Mouse (Mus musculus): ENCODE results near the gene Apbb1ip.

The Apbb1ip gene

GRCm38 (mm10) chr2:22773549-22774180 is at the start of gene Apbb1ip:
Gene Apbb1ip (plus strand): TSS chr2:22774094.
- no peak for DNase-seq

GRCm38 (mm10) chr2:22727113-22727512 is 46.8 kb upstream of the Apbb1ip start:
- no peak for DNase-seq

DNA sequence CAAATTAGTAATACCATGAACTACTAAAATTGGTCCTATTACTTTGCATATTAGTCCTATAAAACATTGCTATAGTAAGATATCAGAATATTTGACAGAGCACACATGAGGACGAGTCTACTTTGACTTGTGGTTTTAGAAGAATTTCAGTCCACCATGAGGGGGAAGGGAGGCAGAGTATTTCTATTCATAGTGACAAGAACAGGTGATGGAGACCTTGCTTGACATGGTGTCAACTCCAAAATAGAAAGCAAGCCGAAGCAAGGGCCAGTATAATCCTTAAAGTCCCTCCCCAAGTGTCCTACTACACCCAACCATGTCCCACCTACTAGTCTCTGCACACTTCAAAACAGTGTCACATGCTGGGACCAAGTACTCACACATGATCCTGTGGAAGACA is 37.8 kb upstream of the Apbb1ip start:
- no peak for DNase-seq

GRCm38 (mm10) chr2:22739369-22739768 is 34.5 kb upstream of the Apbb1ip start:
- DNase-seq: no peak

GRCm38 (mm10) chr2:22740441-22740840 is 33.5 kb upstream of the Apbb1ip start:
- no peak for DNase-seq

GRCm38 (mm10) chr2:22741222-22741621 is 32.7 kb upstream of the Apbb1ip start:
- peak; percentile 17 to 18 for DNase-seq

GRCm38 (mm10) chr2:22744121-22744761 is 29.7 kb upstream of the Apbb1ip start:
- no peak for DNase-seq

GRCm38 (mm10) chr2:22744876-22745275 is 29.0 kb upstream of the Apbb1ip start:
- DNase-seq: no peak

GRCm38 (mm10) chr2:22746785-22747184 is 27.1 kb upstream of the Apbb1ip start:
- DNase-seq: no peak

DNA sequence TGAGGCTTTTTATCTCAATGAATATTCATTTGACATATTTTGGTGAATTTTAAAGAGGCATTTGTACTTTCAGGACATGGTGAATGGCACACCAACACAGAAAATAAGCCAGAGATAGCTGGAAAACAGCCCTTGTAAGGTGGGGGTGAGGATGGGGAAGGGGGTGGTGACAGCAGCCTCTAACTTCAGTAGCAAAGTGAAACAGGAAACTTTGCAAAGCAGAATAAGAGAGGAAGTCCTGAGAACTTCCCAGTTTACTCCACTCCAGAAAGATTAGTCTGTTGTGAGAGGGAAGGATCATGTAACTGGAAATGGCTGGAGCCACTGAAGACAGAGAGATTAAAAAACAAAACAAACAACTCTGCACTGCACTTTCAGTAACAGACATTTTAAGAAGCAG is 26.0 kb upstream of the Apbb1ip start:
- no peak for DNase-seq

DNA sequence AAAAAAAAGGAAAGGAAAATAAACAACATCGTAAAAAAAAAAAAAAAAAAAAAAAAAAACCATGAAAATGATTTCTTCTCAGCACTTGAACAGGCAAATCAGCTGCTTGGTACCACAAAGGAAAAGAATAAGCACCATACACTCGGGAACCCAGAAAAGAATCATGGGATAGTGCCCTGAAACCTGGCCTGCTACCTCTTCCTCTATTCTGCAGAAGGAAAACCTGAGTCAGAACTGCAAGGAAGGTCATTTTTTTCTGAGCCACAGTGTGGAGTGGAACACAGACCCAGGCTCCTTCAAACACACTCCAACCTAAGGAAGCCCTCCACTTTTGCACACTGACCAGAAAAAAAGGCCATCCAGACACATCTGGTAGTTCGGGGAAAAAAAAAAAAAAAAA is 24.1 kb upstream of the Apbb1ip start:
- no peak for DNase-seq

DNA sequence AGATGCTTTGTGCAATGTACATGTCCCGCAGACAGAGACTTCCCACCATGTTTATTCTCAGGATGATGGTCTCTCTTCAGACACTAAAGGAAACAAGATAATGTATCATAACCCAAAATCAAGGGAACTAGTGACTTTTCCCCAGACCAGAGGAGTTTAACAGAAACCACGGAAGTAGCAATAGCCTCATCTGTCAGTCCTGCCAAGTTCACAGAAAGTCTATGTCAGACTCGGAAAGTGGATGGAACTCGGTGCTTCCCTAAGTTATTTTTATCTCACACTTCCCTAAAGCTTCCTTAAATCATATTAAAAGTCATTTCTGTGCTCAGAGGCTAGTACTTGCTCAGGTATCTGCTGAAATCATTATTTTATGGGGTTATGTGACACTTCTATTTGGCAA is 21.4 kb upstream of the Apbb1ip start:
- DNase-seq: no peak

- no peak for DNase-seq
Measured at GRCm38 (mm10) chr2:22753461-22754075, 20.3 kb upstream of the Apbb1ip start.

GRCm38 (mm10) chr2:22754222-22754824 is 19.6 kb upstream of the Apbb1ip start:
- DNase-seq: no peak

GRCm38 (mm10) chr2:22755561-22755960 is 18.3 kb upstream of the Apbb1ip start:
- DNase-seq: no peak

DNA sequence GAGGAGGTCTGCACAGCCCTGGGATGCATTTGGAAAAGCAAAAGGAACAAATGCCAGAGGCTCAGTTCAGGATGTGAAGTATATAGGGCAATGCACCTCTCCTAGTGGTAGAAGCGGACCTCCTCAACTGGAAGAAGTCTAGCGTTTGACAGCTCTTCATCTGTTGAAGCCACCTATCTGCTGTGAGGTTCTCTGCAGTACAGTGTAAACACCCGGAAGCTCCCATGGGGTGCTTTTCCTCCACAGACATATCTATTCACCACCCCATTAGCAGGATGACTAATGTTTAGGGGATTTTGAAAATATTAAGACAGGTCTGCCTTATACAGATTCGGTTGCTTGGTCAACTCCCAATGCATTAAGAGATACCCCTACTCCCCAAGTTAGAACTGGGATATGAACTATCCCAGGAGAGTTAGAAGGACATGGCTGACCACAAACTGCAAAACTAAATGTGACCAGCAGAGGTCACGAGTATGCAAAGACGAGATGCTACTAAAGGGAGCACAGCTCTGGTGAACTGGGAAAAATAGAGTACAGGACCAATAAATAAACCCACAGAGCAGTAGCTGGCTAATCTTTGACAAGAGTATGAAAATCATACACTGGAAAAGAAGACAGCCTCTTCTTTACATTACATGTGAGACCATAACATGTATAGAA is 15.5 kb upstream of the Apbb1ip start:
- peak; percentile 60 to 67 for DNase-seq

GRCm38 (mm10) chr2:22760452-22760851 is 13.4 kb upstream of the Apbb1ip start:
- DNase-seq: no peak

GRCm38 (mm10) chr2:22761103-22761521 is 12.8 kb upstream of the Apbb1ip start:
- no peak for DNase-seq

DNA sequence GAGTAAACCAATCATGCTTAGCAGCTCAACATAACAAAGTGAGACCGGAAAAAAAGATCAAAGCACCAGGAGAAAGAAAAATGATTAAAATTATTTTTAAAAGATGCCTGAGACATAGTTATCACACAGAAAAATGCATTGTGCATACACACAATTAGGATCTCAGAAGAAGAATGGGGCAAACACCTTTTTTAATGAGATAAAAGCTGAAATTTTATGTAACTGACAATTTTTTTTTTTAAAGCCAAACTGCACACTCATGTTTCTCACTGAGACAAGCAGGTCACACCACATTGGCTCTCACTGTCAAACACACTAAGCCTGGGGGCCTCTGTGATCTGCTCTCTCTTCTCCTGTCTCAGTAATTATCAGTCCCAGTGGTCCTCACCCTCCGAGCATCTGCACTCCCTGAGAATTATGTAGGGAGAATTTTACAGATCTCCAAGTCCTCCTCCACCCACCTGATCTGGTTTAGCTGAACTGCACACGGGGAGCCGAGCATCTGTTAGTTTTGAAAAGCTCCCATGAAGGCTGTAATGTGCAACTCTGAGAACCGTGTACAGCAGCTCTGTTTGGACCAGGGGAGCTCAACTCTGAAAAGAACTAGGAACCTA is 9.0 kb upstream of the Apbb1ip start:
- DNase-seq: no peak

DNA sequence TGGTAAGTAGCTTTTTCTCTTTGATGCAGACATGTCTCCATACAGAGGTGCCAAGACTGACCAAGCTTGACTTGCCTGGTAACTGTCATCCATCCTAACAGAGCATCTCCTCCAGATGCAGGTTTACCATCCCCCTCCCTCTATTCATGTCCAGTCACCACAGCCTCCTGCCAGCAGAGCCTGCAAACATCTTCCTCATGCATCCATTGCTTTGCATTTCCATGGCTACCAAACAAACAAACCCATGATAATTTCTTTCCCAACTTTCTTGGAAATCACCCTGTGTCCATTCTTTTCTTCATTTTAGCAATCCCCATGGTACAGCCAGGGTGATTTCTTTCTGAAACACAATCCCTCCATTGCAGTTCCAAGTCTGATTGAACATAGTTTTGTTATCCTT is 2.6 kb upstream of the Apbb1ip start:
- DNase-seq: no peak

- DNase-seq: peak in 1 of 2 experiments; percentile 5
Measured at GRCm38 (mm10) chr2:22774181-22774751, 372 bp downstream of the Apbb1ip start.

DNA sequence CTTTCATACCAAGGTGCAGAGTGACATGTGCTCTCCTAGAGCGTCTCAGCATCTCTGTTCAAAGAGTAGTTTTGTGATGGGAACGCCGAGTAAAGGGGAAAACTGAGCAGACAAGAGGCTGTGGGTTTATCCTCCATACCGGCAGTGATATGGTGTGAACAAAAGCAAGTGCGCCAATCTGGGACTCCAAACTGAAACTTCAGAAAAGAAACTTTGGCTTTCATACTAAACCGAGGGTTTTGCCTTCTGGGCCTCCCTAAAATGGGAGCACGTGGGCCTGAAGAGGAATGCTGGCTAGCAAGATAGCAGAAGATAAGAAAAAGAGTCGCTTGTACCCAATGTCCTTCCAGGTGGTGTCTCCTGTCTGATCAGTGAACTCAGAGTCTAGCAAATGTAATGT is 1.3 kb downstream of the Apbb1ip start:
- no peak for DNase-seq

GRCm38 (mm10) chr2:22775681-22776080 is 1.8 kb downstream of the Apbb1ip start:
- DNase-seq: no peak

Measured in cerebellum, adult 18-20 months (tissue).